Mouse (Mus musculus): ENCODE measurements around the gene Vamp2. TPM values are rescaled to one million over a fixed set of nuclear protein-coding genes. Genes with fewer than 3 reads are reported as not detected.
A peak's percentile ranks its signal among the peaks of the same experiment; 100 is the strongest.
"Not testable (repeated sequence)": the region's sequence is repeated elsewhere in the genome, so short reads cannot be mapped to it uniquely, and the experiment has no call there.

Vamp2 gene
- polyA plus RNA-seq, 1 experiment from 2014 or later = 179 TPM

GRCm38 (mm10) chr11:69089616-69090290, 1.5 kb downstream of the Vamp2 start:
- Histone ChIP-seq H3K36me3 (peaks cover 10% of the 10 kb centered on the region; the same call in 1 of the 2 replicates), H3K9me3 (no peaks in the 10 kb centered on the region), H3K4me3 (peak overlapping the region; percentile 95), H3K4me1 (peaks cover 39% of the 10 kb centered on the region), H3K27me3 (no peaks in the 10 kb centered on the region), H3K27ac (replicated peaks) (0 out of 2 replicates have a peak overlapping the region, but pooled peaks have one; percentile 12), H3K4me2 (replicated peaks) (peak overlapping the region; percentile 84), H3K9ac (replicated peaks) (peak overlapping the region; percentile 100)
- 88% methylated on average over 12 of the region's 12 CpGs for WGBS
- no peak for ATAC-seq (replicated peaks)

DNA sequence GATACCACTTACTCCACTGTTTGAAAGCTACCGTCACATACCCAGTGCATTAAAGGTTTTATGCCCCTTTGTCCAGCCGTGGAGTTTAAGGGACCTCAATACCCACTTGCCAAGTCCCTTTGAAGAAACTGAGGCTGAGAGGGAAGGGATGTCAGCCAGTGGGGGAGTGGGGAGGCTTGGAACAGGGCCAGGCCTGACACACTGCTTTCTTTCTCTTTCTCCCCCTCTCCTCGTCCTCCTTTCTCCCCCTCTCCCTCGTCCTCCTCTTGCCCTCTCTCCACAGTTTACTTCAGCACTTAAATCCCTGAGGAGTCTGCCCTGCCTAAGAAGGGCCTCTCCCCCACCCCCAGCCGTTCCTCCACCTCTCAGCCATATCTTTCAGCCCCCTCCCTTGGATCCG, 2.1 kb downstream of the Vamp2 start:
- Histone ChIP-seq H3K4me3 (peak overlapping the region; percentile 95; the same call in 1 of the 2 replicates), H3K4me1 (peaks cover 42% of the 10 kb centered on the region), H3K9me3 (no peaks in the 10 kb centered on the region), H3K9ac (replicated peaks) (no peak overlapping the region), H3K27me3 (no peaks in the 10 kb centered on the region), H3K4me2 (replicated peaks) (peak overlapping the region; percentile 84), H3K36me3 (peaks cover 10% of the 10 kb centered on the region; the same call in 1 of the 2 replicates), H3K27ac (replicated peaks) (no peak overlapping the region)
- WGBS = 45% methylated on average over 6 of the region's 6 CpGs
- ATAC-seq (replicated peaks) = no peak

DNA sequence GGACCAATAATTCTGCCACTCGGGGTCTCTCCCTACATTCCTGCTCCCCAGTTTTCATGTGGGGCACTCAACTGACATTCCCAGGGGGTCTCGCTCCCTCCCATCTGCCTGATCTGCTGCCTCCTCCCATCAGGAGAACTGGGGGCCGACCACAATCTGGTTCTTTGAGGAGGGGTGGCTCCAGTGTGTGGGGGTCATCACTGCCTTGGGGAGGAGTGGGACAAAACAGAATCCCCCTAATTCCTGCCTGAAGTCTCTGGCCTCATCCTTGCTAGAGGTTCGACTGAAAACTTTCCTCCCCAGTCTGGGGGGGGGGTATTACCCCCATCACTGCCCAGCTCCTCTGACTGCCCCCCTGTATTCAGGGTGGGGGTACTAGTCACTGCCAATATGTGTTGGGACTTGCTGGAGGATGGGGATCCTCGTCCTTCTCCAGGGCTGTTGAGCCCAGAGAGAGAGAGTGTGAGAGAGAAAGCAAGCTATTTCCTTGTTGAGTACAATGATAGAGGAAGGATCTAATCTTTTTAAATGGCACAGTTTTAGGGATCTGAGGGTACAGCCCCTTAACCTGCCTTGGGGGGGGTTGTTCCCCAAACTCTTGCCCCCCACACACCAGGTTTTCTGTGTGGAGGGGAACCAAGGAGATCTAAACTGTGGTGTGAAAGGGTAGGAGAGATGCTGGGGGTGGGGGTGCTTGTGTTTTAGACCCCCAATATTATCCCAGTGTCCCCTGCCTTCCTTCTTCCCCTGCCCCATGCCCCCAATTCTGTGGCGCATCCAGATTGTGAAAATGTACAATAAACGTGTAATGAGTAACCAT, 3.5 kb downstream of the Vamp2 start:
- no peak overlapping the region for H3K4me2 ChIP-seq (replicated peaks)
- 69% methylated on average over 7 of the region's 7 CpGs for WGBS
- ATAC-seq (replicated peaks) = no peak
- H3K27me3 ChIP-seq = no peaks in the 10 kb centered on the region
- H3K4me1 ChIP-seq = peaks cover 55% of the 10 kb centered on the region
- H3K4me3 ChIP-seq = no peak overlapping the region
- H3K9me3 ChIP-seq = no peaks in the 10 kb centered on the region
- H3K9ac ChIP-seq (replicated peaks) = no peak overlapping the region
- no peak overlapping the region for H3K27ac ChIP-seq (replicated peaks)
- peaks cover 10% of the 10 kb centered on the region; the same call in 1 of the 2 replicates for H3K36me3 ChIP-seq

- H3K9me3 ChIP-seq = no peaks in the 10 kb centered on the region
- no peak for ATAC-seq (replicated peaks)
- 2% methylated on average over 3 of the region's 3 CpGs for WGBS
- H3K27ac ChIP-seq (replicated peaks) = no peak overlapping the region
- H3K4me2 ChIP-seq (replicated peaks) = no peak overlapping the region
- H3K4me1 ChIP-seq = peaks cover 61% of the 10 kb centered on the region
- H3K27me3 ChIP-seq = no peaks in the 10 kb centered on the region
- H3K9ac ChIP-seq (replicated peaks) = no peak overlapping the region
- H3K36me3 ChIP-seq = peaks cover 10% of the 10 kb centered on the region; the same call in 1 of the 2 replicates
- no peak overlapping the region for H3K4me3 ChIP-seq
Measured at GRCm38 (mm10) chr11:69092386-69092751, 4.1 kb downstream of the Vamp2 start.

GRCm38 (mm10) chr11:69092871-69093270, 4.6 kb downstream of the Vamp2 start:
- no peak overlapping the region for H3K9ac ChIP-seq (replicated peaks)
- WGBS = 82% methylated on average over 4 of the region's 4 CpGs
- no peaks in the 10 kb centered on the region for H3K27me3 ChIP-seq
- peaks cover 66% of the 10 kb centered on the region for H3K4me1 ChIP-seq
- ATAC-seq (replicated peaks) = no peak
- H3K9me3 ChIP-seq = no peaks in the 10 kb centered on the region
- H3K4me2 ChIP-seq (replicated peaks) = no peak overlapping the region
- no peak overlapping the region for H3K27ac ChIP-seq (replicated peaks)
- no peak overlapping the region for H3K4me3 ChIP-seq
- H3K36me3 ChIP-seq = peaks cover 10% of the 10 kb centered on the region; the same call in 1 of the 2 replicates

DNA sequence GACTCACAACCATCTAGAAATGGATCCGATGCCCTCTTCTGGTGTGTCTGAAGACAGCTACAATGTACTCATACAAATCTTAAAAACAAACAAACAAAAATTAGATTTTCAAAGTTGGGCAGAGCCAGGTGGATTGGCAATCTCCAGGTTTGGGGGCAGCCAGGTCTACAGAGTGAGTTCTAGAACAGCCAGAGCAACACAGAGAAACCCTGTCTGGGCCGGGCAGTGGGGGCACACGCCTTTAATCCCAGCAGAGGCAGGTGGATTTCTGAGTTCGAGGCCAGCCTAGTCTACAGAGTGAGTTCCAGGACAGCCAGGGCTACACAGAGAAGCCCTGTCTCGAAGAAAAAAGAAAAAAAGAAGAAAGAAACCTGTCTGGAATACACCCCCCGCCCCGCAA, 5.6 kb downstream of the Vamp2 start:
- not testable (repeated sequence) for H3K4me3 ChIP-seq; H3K27me3 ChIP-seq; H3K4me2 ChIP-seq (replicated peaks); H3K9me3 ChIP-seq; H3K9ac ChIP-seq (replicated peaks); ATAC-seq (replicated peaks)
- Histone ChIP-seq H3K27ac (replicated peaks) (peak overlapping the region; percentile 87), H3K36me3 (peaks cover 10% of the 10 kb centered on the region; the same call in 1 of the 2 replicates), H3K4me1 (peaks cover 73% of the 10 kb centered on the region)
- WGBS = 89% methylated on average over 7 of the region's 7 CpGs

DNA sequence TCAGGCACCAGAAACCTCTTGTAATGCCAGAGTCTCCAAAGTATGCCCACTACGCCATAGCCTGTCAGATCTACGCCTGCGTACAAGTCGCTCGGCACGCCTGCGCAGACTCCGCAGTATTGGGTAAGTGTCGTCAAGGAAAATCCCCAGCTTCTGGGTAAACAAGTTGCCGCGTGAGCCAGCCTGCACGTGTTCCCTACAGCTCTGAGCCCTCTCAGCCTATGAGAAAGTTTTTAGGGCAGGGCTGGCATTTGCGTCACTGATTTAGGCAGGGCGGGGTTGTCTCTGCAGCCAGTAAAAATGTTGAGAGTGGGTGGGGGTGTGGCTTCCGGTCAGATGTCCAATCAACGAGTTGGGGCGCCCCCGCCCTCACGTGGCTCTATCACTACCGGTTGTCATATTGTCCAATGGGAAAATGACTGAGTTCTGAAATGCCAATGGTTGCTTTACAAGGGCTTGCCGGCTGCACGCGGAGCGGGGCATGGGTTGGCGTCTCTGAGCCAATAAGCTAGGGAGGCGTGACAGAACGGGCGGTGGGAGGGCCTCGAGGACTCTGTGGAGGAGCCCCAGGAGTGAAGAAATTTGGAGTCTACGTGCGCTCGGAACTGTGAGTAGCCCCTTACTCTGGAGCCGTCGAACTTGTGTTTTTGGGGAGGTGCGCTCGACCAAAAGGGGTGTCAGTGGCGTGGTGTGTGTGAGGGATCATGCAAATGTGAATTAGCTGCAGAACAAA, 6.6 kb downstream of the Vamp2 start, which contains the start of gene Per1:
TSS of gene Per1 (plus strand) at position 521 of the 733 bp plus-strand sequence.
- Histone ChIP-seq H3K4me3 (peak within 1 kb of the TSS; percentile 45), H3K9ac (replicated peaks) (peak within 1 kb of the TSS; percentile 29), H3K4me1 (peaks cover 74% of the 10 kb centered on the region), H3K9me3 (no peaks in the 10 kb centered on the region), H3K36me3 (peaks cover 10% of the 10 kb centered on the region; the same call in 1 of the 2 replicates), H3K27ac (replicated peaks) (peak within 1 kb of the TSS; percentile 87), H3K4me2 (replicated peaks) (peak within 1 kb of the TSS; percentile 69), H3K27me3 (no peaks in the 10 kb centered on the region)
- under 1% methylated on average over 37 of the region's 37 CpGs for WGBS
- ATAC-seq (replicated peaks) = peak; percentile 94

DNA sequence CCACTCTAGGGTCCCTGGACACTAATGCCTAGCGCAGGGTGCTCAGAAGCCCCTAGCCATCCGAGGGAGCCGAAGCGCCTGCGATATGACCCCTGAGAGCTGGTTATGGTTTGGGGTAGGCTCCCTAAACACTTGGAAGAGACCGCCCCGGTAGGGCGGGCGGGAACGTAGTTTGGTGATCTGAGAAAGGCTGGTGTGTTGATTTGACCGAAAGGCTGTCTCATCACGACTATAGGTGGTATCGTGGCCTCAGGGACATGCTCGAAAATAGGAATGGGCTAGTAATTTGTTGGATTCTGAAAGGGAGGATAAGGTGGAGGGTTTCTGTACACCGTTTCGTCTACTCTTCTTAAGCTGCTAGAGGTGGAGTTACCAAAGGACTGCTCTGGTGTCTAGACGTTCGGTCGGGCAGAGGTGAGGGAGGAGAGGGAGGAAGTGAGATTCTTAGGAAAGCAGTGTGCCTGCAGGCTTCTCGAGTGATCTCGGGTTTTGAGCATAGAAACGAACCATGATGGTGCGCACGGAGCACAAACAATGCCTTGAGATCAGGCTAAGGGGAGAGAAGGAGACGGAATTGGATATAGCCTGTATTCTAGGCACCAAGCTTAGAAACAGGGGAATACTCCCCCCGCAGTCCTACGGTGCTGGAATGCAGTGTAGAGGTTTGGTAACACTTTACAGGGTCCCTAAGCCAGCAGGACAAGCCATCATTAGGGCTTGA, 7.4 kb downstream of the Vamp2 start:
- ATAC-seq (replicated peaks) = no peak
- H3K36me3 ChIP-seq = peaks cover 10% of the 10 kb centered on the region; the same call in 1 of the 2 replicates
- H3K4me1 ChIP-seq = peaks cover 74% of the 10 kb centered on the region
- WGBS = 2% methylated on average over 27 of the region's 27 CpGs
- H3K27me3 ChIP-seq = no peaks in the 10 kb centered on the region
- H3K4me3 ChIP-seq = peak overlapping the region; percentile 45
- peak overlapping the region; percentile 69 for H3K4me2 ChIP-seq (replicated peaks)
- peak overlapping the region; percentile 77 for H3K27ac ChIP-seq (replicated peaks)
- peak overlapping the region; percentile 29 for H3K9ac ChIP-seq (replicated peaks)
- H3K9me3 ChIP-seq = no peaks in the 10 kb centered on the region

GRCm38 (mm10) chr11:69096360-69096986, 8.2 kb downstream of the Vamp2 start:
- Histone ChIP-seq H3K27me3 (no peaks in the 10 kb centered on the region), H3K27ac (replicated peaks) (peak overlapping the region; percentile 82), H3K4me3 (peak overlapping the region; percentile 45), H3K4me2 (replicated peaks) (peak overlapping the region; percentile 69), H3K4me1 (peaks cover 69% of the 10 kb centered on the region), H3K36me3 (peaks cover 8% of the 10 kb centered on the region; the same call in 1 of the 2 replicates), H3K9me3 (no peaks in the 10 kb centered on the region), H3K9ac (replicated peaks) (peak overlapping the region; percentile 29)
- 10% methylated on average over 9 of the region's 9 CpGs for WGBS
- no peak for ATAC-seq (replicated peaks)

DNA sequence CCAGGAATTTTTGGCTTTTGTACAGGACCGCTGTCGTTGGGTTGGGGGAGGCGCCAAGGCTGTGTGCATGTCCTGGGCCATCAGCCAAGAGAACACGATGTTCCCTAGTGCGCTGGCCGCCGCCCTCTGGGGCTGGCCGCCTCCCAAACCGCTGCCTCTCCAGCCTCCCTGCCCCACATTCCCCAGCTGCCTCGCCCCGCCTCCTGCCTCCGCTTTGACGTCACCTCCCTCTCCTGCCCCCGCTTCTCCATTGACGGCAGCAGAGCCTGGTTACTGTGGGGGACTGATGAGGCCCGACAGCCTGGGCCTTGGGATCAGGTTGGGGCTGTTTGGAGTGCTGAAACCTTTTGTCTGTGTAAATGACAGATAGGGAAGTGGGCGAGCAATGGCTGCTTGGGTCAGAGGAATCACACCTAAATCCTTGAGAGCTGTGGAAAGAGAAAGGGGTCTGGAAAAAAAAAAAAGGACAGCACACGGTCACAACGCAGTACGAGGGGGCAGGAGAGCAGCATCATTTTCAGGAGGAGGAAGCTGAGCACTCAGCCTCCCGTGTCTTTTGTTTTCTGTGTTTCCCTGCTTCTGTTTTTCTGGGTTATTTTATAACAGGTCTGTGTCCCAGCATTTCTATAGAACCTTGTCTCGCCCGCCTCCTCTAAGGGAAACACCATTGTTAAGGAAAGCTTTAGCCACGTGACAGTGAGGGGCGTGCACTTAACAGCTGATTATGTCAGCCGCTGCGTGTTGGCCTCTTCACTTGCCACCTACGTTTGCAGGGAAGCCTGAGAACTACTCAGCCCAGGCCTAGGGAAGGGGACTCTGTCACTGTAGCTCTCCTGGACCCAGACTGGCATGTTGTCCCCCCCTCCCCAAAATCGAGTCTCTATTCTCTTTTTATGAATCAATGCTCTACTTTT, 9.0 kb downstream of the Vamp2 start:
- H3K4me3 ChIP-seq = peak overlapping the region; percentile 34
- H3K27me3 ChIP-seq = no peaks in the 10 kb centered on the region
- ATAC-seq (replicated peaks) = no peak
- peak overlapping the region; percentile 82 for H3K27ac ChIP-seq (replicated peaks)
- H3K4me1 ChIP-seq = peaks cover 65% of the 10 kb centered on the region
- peak overlapping the region; percentile 69 for H3K4me2 ChIP-seq (replicated peaks)
- no peaks in the 10 kb centered on the region for H3K9me3 ChIP-seq
- WGBS = 1% methylated on average over 29 of the region's 29 CpGs
- peak overlapping the region; percentile 29 for H3K9ac ChIP-seq (replicated peaks)
- H3K36me3 ChIP-seq = peaks cover 6% of the 10 kb centered on the region
